Mouse (Mus musculus): ENCODE results near the gene Suclg1. TPM values are rescaled to one million over a fixed set of nuclear protein-coding genes. Genes with fewer than 3 reads are reported as not detected.

The Suclg1 gene
- total RNA-seq (2021) = 100 to 1,000 TPM; 136 to 147 TPM
- long read RNA-seq, transcript Suclg1-201 (9 exons, 1,519 nt) = major isoform, 81 of 88 reads
- long read RNA-seq, partial matches to known transcripts = 4 of 88 reads
- long read RNA-seq, other reads (novel, unspliced or antisense) = 3 of 88 reads

DNA sequence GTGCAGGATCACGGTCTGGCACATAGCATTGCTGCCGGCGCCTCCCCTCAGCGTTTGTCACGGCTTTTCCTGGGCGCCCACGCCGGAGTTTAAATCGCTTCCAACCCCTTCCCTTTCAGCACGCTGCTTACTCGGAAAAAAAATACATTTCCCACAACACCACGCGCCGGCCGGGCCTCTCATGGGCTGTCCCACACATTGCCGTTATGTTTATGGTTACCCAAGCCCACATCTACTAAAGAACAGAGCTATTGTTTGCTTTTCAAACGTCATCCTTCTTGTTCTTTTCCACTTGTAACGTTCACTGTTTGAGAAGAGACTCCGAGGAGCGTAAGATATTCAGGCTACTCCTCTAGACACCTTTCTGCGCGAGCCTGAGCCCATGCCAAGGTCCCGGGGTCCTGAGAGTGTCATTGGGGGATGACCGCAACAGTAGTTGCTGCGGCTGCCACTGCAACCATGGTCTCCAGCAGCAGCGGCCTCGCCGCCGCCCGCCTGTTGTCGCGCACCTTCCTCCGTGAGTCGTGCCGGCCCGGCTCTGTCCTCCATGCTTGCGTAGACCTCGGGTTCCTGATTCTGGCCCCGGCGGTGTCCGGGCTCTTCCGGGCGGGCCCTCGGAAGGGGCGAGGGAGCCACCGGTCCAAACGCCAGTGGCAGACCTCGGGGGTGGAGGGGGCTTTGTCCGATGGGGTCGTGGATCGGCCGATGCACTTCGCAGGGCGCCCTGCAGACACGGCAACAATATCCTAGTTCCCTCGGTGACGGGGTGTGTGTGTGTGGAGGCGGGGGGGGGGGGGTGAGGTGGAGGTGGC, at the start of gene Suclg1:
TSS of gene Suclg1 (plus strand) at position 146 of the 812 bp plus-strand sequence.
- DNase-seq (ENCODE audit: low spot score in 2 of 2) = peak; percentile 89 to 95

DNA sequence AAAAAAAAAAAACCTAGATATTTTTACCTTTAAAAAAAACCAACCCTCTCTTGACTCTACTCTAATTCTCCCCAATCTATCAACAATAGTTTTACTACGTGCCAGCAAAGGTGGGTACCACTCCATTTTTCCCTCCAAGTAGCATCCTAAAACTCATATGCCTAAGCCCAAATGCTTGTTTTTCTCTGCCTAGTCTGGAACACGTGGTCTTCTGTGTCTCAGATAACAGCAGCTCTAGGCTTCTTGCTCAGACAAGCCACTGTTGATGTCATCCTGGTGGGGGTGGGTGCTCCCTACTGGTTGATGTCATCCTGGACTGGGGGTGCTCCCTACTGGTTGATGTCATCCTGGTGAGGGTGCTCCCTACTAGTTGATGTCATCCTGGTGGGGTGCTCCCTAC, 44.5 kb upstream of the Suclg1 start:
- DNase-seq (ENCODE audit: low spot score in 2 of 2) = no peak

DNA sequence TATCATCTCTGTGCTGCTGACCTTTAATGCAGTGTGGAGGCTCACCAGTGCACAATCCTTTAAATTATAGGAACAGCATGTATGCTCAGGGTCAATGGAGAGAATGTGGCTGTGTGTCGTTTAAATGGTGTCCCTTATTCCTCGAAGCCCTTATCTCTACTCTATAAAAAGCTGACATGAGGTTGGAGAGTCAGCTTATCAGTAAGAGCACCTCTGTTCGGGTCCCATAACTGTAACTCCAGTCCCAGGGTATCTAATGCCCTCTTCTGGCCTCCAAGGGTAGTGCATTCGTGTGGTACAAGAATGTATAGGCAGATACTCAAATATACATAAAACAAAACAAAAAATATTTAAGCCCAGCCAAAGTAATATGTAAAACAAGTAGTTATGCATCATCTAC, 43.2 kb upstream of the Suclg1 start:
- no peak for DNase-seq (ENCODE audit: low spot score in 2 of 2)

DNA sequence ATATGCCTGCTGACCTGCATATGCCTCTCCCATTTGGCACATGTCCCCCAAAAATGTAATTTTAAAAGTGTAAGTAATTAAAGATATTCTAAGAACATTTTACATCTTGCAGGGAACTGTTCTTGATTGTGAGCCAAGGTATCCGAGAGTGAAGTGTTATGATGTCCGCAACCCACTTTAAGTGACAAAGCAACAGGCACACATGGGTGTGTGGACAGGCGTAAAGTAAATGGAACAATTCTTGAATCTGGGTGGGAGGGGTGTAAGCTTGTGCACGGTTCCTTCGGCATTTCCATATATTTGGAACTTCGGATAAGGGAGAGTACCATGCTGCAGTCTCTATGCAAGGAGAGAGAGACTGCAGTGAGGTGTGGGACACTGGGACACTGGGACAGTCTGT, 38.6 kb upstream of the Suclg1 start:
- DNase-seq (ENCODE audit: low spot score in 2 of 2) = no peak

DNA sequence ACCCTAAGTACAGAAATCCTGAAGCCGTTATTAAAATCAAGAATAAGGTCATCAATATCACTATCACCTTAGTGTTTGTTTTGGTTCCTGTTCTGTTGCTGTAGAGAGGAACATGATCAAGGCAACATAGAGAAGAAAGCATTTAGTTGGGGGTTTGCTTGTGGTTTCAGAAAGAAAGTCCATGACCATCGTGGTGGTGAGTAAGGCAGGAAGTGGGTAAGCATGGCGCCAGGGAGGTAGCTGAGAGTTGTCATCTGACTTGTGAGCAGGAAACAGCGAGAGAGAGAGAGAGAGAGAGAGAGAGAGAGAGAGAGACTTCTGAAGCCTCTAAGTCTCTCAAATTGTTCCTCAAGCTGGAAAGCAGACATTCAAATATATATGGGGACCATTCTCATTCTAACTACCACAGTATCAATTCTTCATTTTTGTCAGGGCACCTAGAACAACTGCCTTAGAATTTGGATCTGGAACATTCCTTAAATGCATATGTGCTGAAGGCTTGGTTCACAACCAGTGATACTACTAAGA, 37.7 kb upstream of the Suclg1 start:
- DNase-seq (ENCODE audit: low spot score in 2 of 2) = no peak

DNA sequence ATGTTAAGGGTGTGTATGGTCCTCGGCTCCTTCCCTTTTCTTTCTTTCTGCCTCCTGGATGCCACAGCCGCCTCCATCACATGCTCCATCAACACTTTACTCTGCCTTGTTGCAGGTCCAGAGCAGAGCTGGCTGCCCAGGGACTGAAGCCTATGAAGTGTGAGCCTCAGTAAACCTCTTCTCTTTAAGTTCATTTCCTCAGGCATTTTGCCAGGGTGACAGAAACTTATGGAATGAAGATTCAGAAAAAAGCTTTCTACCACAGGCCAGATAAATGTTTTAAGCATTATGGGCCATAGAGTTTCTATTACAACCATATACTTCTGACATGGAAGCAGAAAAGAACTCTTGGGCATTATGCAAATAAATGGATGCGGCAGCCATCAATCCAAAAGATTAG, 37.1 kb upstream of the Suclg1 start:
- no peak for DNase-seq (ENCODE audit: low spot score in 2 of 2)

DNA sequence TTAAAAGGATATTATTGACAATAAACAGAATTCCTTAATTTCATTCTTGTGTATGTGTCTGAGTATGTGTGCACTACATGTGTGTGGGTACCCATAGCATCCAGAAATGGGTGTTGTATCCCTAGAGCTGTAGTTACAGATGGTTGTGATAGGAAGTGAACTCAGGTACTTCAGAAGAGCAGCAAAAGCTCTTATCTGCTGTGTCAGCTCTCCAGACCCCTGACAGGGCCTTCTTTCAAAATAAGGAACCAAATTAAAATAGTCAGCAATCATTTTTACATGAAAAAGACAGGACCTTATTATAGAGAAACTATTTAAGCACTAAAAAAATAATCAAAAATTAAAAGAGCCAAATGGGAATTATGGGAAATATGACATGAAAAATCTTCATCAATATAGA, 36.6 kb upstream of the Suclg1 start:
- no peak for DNase-seq (ENCODE audit: low spot score in 2 of 2)

DNA sequence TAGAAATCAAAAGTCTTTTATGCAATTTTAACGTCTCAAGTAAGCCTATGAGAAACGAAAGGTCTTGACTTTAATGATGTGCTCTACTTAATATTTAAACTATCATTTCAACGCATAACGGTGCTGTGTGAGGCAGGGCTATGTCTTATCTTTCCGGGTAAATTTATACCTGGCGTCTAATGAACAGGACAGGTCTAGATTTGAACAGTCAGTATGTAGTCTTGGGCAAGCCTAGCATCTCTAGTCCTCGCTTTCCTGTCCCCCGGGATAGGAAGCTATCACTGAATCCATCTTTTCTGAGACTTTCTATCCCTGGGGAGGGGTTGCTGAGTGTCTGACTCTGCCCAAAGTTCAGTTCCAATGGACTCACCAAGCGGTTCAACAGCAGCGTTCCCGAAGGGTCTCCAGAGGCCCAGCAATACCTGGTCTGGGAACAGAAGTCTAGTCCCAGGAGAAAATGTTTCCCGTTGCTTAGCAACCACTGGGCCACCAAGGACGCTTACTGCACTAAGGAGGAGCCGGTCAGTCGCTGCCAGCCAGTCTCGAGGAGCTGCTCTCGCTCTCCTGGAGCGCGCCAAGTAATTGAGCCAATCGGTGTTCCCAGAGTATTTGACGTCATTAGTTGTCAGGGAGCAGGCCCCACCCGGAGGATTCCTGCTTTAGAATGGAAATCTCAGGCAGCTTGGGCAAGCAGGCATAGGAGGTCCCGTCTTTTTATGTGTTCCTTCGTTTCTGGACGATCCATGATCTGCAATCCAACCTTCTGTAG, 26.8 kb upstream of the Suclg1 start, which contains the start of gene Dnah6:
TSS of gene Dnah6 (minus strand) at position 463 of the 769 bp plus-strand sequence.
- peak; percentile 88 to 94 for DNase-seq (ENCODE audit: low spot score in 2 of 2)

DNA sequence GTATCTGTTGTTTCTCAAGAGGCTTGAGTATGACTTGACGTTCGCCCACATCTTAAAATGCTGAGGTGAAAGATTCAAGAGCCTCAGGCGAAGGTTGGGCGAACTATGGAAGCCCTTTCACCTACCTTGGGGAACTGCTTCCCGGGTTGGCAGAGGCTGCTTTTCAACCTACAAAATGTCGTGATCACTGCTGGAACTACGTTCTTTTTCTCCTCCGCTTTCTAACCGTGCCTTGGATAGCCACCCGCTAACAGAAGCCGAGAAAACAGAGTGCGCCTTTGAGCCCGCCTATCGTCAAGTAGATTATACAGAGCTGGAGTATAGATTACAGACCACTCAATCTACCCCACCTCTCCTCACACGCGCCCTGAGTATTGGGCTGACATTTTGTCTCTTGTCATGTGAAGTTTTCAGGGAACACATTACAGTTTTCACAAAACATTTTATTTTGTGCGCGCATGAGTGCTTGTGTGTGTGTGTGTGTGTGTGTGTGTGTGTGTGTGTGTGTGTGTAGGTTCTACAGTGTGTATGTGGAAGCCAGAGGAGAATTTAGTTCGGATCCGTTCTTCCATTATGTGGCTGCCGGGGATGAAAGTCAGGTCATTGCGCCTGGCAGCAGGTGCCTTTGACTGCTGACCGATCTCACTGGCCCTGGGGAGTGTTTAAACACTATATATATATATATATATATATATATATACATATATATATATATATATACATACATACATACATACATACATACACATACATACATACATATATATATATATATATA, 26.0 kb upstream of the Suclg1 start:
- no peak for DNase-seq (ENCODE audit: low spot score in 2 of 2)

DNA sequence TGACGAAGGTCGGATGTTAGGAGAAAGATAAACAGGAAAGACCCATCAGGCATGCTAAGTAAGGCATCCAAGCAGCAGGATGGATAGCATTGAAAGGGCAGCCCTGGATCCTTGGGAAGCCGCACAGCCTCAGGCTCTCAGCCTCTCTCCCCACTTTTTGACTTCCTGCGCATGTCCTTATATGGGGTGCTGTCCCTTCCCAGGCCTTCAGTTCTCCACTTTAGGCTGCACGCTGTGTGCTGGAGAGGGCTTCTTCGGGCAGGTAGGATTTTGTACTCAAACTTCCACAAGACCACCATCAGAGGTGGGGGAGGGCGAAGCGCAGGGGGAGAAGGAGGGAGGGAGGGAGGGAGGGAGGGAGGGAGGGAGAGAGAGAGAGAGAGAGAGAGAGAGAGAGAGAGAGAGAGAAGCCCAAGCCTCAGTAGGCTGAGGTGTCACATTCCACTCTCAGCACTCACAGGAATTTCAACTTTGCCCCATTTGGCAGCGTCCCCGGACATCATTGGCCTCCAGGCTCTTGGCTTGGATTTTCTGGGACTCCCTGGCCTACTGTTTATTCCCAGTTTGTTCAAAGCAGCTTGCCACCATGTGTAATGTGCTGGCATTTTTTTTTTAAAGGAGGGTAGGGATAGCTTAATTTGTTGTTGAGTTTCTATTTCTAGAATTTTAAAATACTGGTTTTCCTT, 25.2 kb upstream of the Suclg1 start:
- DNase-seq (ENCODE audit: low spot score in 2 of 2) = peak in 1 of 2 experiments; percentile 49

DNA sequence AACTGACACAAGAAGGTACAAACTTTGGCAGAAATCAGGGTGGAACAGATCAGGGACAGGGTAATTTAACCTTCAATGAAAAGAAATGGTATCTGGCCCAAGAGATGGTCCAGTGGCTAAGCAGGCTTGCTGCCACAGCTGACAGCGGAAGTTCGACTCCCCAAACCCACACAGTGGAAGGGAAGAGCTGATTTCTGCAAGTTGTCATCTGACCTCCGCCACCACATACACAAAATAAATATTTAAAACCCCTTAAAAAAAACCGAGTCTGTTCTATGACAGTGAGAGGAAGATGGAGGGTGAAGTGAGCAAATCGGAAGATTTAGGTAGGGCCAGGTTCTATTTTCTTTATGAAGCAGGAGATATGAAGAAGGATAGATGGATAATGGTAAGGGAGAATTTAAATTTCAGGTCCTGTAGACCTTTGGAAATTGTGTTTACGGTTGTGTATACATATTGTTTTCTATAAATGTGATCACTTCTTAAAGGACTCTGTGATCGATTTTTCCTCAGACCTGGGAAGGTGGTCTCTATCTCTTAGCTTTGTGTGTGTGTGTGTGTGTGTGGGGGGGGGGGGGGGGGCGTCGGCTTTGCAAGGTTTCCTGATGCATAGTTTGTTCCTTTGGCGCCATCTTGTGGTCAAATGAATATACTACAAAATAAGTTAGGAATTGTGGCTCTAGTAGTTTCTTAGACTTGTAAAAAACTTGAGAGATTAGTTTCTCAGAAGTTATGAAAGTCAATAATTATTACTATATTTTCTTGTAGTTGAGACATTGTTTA, 20.6 kb upstream of the Suclg1 start:
- peak in 1 of 2 experiments; percentile 55 for DNase-seq (ENCODE audit: low spot score in 2 of 2)

DNA sequence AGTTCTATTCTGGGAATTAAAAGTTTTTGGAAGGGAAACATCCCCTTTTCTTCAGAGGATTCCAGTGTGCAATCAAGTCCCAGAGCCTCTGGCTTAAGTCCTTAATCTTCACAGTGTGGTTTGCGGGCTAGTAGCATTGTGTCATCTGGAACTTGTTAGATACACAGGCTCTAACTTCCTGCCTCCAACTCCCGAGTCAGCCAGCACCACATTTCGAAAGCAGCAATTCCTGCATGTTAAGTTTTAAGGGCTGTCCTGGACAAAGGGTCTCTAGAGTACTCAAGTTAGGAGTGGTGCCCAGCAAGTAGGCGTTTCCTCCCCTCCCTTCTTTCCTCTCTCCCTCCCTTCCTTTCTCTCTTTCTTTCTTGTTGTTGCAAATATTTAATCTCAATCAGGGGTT, 19.8 kb upstream of the Suclg1 start:
- DNase-seq (ENCODE audit: low spot score in 2 of 2) = no peak

DNA sequence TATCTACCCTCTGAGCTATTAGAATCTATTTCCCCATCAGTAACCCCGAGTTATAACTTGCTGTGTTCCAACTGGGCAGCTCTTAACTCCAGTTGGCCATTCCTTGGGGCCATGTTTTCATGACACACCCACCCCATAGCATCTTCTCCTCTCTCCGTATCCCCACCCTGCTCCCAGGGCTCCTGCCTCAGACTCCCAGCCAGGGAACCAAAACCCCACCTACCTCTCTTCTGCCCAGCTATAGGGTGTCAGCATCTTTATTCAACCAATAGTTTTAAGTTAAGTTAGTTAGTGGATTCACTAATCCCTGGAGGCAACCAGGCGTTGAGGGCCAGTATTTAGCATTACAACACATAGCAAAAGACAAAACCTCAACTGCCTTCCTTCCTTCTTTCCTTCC, 19.3 kb upstream of the Suclg1 start:
- no peak for DNase-seq (ENCODE audit: low spot score in 2 of 2)

DNA sequence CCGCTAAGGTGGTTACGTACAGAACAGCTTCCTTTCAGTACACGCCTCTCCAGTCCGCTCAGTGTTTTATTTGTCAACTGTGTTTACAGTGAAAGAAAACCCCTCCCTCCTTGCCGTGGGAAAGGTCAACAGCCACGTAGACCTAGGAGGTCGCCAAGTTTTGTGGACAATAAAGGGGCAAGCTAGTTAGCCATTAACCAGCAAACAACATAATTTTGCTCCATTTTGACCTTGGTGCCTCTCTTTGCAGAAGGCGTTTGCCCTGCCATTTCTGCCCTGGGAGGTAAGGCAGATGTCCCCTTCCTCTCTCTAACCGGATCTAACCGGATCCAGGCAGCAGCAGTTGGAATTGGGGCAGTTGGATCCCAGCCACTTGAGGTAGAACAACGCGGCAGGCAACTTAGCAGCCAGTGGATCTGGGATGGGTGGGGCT, 16.0 kb upstream of the Suclg1 start:
- DNase-seq (ENCODE audit: low spot score in 2 of 2) = no peak

DNA sequence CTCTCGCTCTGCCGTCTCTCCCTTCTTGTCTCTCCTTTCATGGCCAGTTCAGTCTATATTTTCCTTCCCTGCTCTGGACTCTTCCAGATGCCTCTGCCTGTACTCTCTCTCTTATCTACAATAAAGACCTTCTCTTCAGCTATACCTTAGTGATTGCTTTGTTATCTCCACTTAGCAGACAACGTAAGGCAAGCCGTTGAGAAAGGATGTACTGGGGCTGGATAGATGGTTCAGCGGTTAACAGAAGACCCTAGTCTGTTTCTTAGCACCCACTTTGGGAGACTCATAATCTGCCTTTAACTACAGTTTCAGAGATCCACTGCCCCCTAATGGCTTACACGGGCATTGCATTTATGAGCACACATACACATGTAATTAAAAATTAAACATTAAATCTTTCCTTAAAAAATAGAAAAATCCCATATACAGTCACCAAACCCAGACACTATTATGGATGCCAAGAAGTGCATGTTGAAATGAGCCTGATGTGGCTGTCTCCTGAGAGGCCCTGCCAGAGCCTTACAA, 14.9 kb upstream of the Suclg1 start:
- DNase-seq (ENCODE audit: low spot score in 2 of 2) = no peak

DNA sequence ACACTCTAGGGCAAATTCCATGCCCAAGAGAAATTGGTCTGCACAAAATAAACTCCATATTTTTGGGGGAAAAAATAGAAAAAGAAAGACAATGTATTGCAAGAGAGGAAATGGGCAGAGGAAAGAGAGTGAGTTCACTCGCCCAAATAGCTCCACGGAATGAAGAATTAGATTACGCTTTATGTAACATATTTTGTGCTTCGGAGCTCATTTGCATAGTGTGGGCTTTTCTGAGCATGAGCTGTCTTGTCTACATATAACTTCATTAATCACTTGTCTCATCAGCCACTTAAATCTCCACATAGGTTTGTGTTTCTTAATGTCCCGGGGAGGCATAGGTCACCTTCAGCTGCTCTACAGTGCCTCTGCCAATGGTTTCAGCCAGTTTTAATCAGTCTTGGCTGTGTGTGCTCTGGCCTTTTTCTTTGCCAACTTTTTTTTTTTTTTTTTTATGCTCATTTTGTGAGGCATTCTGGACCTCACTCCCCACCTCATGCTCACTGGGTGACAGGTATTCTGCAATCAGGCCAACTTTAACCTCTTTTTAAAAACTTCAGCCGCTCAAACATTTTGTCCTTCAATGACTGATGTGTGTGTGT, 13.8 kb upstream of the Suclg1 start:
- no peak for DNase-seq (ENCODE audit: low spot score in 2 of 2)

DNA sequence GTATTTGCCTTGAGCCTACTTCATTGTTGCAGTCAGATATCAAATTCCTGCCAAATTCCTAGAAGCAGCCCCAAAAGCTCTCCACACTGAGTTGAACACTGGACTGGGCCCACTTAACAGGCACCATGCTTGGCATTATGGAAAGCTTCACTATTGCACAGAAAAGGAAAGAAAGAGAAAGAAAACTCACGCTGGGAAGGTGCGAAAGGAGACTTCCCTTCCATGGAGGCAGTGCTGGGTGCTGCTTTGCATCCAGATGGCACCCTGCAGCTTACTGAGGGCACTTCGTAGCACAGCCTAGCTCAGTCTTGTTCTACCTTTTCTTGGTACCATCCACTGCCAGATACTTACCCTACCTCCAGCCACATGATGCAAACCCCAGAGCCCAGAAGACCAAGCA, 12.5 kb upstream of the Suclg1 start:
- no peak for DNase-seq (ENCODE audit: low spot score in 2 of 2)

DNA sequence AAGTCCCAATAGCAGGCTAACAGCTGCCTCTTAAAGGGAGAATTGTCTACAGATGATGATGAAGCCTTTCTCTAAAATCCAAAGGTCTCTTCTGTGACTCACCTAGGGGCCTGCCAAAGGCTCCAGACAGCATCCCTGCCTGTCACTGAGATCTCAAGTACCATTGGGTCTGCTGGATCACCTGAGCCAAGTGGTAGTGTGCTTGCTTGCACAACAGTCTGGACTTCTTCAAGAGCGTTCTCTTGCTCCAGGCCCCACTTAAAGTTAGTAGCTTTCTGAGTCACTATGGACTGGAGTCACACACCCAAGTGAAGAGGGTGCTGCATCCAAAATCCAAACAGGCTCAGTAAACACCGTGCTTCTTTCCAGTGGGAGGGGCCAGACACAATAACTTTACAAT, 1.4 kb upstream of the Suclg1 start:
- DNase-seq (ENCODE audit: low spot score in 2 of 2) = no peak

DNA sequence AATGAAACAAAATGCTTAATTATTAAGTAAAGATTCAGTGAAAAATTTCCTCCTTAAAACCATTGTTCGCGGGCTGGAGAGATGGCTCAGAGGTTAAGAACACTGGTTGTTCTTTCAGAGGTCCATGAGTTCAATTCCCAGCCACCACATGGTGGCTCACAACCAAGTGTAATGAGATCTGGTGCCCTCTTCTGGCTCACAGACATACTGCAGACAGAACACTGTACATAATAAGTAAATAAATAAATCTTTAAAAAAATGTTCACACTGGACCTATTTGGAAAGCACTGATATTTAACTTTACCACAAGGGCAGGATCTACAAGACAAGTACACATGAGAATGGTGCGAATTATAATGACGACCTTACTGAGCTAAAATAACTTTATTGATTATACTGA, 730 bp upstream of the Suclg1 start:
- DNase-seq (ENCODE audit: low spot score in 2 of 2) = no peak

All from layer of hippocampus, adult 18-20 months (tissue).